Mouse (Mus musculus) kidney, adult 8-10 months (tissue): Measurements from ENCODE around the gene Rassf4.
"Not testable (repeated sequence)": the region's sequence is repeated elsewhere in the genome, so short reads cannot be mapped to it uniquely, and the experiment has no call there.

Experiments used
- DNase-seq, 2 experiments: peaks; one replicate each; pipeline ENCODE4 v3.0.0; 2022

Gene Rassf4

DNA sequence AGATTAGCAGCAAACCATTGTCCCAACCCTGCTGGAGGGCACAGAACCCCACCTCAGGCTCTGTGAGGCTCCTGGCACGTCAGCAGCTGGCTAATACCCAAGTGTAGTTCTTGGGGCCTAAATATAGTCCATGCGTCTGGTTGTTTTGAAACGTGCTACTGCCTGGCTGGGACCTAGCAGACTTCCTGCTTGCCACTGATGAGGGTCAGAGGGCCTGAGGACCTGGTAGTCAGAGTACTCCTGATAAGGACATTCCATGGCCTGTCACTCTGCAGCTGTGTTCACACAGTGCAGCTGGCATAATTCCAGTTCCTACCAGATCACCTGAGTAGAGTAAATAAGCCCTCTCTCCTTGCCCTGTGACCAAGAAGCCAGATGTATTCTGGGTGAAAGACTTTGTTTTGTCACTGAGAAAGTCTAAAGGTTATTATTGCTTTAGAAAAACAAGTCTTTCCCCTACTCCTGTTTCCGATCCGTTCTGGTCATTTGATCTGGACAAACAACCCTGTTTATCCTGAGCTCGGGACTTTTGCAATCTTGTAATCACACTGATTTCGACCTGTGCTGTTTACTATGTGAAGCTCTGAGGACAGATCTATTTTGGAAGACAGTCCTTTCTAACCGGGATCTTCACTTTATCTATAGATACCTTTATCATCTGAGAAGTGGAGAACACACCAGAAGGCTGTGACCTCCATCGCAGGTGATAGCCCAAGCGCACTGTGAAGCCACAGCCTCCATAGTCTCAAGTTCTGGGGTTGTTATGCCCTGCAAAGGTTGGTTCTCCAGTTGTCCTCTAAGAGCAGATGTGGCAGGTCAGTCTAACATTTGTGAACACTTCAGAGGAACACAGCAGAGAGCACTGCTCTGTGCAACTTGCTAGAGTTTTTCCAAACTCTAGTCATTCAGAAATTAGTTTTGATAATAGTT is 38.2 kb downstream of the Rassf4 start:
- DNase-seq = peak; percentile 80 to 86

DNA sequence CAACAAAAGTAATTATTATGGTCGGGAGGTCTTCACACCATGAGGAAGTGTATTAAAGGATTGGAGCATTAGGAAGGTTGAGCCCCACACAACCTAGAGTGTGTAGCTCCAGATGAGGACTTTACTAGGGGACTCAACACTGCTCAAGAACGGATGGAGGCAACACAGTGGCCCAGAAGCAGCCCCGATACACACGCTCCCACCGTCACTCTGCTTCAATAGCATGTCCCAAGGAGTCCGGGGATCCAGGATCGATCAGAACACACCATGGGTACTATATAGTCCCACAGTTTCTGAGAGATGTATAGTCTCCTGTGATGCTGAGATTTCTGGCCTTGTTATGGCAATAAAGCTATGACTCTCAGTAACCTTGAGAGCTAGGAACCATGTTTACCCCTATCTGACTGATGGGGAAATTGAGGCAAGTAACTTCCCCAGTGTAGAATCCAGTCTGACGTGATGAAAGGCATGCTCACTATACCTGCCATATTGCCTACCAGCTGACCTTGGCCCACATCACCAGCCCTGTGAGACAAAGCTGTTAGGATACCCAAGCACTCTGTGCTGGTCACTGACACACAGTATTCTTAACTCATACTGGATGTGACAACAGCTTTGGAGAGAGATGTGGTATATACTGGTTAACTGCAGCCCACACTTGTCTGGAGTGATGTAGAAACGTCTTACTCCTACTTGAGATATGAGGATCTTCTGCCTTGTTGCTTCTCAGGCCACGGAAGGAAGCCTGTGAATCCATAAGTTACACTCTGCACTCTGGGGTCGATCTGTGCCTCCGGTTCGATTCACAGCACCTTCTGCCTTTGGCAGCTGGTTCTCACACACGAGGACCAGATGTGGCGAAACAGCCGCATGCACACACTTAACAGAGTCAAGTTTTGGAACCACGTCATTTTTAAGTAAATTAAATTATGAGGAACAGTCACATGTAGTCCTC is 39.7 kb downstream of the Rassf4 start:
- no peak for DNase-seq

DNA sequence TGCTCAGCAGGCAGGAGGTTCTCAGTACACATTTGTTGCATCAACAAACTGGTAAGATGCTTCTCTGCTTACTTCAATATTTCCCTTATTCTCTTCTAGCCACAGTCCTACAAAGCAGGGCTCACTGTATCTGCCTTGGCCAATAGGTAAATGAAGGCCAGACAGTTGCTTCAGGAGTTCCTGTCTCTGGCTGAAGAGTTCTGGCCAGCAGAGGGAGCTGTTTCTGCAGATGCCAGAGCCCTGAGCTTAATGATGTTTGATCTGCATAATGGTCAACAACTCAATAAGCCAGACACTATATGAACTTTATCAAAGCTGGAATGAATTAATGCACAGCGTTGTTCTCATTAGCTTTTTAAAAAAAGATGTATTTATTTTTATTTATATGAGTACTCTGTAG is 41.6 kb downstream of the Rassf4 start:
- peak; percentile 76 to 91 for DNase-seq

DNA sequence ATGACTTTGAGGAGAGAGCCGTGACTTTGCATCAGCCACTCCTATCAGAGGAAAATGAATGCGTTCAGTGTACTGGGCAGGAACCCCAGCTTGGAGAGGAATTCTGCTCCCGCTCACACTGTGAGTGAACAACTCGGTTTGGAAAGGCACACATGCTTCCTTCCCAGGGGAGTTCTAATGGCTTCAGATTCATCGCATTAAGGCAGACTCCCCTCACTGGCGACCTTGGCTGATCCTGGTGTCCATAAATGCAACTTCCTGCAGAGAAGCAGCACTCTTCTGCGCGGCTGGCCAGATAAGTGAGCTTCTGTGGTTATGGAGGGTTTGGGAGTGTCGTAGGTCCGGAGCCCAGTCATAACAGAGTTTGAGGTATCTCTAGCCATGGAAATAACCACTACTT is 44.0 kb downstream of the Rassf4 start:
- DNase-seq = no peak

DNA sequence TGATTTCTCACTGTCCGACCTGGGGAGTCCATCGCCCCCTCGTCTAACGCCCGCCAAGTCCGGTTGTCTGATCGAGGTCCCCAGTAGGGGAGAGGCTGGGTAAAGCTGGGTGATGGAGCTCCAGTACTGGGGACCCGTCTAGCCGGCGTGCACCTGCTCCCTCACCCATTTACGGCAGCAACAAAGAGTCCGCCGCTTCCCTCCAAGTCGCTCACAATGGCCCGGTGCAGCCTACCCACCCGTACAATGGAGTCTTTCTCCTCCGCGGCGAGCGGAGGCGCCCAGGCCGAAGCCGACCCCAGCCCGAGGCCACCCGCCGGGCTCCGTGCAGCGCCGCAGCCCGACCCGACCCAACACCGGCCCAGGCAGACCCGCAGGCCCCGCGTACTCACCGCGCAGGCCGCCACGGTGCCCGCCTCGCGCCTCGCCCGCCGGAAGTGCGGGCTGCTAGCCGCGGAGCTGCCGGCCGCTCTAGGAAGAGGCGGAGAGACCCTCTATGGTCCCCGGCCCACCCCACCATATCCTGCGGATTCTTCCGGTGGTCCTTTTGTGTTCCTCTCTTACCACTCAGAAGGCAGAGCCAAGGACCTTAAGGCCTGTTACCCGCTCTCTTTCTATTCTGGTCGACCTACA is 45.1 kb downstream of the Rassf4 start, which contains the start of gene Zfp422:
Gene Zfp422, minus strand, starts transcription at position 461 of the 633 bp plus-strand sequence.
- peak in 1 of 2 experiments; percentile 45 for DNase-seq

DNA sequence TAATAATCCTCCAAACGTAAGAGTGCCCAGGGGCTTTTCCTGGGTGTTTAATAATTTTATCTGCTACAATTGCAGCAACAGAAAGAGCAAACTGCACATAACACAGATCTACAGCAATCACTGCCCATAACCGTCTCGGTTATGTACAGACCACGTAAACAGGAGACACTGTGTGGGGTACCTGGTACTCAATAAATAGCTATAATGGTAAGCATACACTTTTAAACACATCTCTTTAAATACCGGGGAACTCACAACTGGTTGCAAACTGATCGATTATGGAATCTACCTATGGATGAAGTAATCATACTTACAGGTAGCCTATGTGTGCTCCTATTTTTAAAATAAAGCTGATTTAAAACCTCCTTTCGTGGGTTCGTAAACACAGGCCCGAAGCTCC is 45.7 kb downstream of the Rassf4 start:
- no peak for DNase-seq

DNA sequence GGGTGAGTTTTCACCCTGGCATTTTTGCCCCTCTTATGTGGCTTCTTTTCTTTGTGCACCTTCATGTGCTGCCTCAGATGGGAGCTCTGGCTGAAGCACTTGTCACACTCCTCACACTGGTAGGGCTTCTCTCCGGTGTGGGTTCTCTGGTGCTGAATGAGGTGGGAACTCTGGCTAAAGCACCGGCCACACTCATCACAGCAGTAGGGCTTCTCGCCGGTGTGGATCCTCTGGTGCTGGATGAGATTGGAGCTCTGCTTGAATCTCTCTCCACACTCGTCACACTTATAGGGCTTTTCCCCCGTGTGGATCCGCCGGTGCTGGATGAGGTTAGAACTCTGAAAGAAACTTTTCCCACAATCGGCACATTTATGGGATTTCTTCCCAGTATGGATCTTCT is 47.3 kb downstream of the Rassf4 start:
- DNase-seq = not testable (repeated sequence)

DNA sequence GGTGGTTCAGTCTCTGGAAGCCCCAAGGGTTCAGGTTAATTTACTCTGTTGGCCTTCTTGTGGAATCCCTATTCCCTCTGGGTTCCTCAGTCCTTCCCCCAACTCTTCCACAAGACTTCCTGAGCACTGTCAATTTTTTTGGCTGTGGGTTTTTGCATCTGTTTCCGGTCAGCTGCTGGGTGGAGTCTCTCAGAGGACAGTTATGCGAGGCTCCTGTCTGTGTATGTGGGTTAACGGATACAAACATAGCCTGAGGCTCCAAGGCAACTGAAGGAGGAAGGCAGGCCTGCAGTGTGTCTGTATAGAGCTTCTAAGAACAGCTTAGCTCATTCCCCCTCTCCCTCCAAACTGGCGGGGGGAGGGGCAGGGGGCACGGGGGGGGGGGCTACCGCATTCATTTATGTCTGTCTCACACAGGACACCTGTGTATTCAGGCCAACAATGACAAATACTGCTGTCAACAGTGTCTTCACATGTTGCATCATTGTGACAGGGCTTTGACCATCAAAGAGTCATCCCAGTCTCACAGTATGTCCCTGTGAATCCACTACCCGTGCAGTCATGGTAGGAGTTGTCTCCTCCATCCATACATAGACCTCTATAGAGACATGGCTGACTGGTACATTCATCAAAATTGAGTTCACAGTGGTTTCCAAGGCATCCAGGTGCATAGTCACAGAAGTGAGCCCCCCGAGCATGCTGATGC is 52.3 kb downstream of the Rassf4 start:
- no peak for DNase-seq

DNA sequence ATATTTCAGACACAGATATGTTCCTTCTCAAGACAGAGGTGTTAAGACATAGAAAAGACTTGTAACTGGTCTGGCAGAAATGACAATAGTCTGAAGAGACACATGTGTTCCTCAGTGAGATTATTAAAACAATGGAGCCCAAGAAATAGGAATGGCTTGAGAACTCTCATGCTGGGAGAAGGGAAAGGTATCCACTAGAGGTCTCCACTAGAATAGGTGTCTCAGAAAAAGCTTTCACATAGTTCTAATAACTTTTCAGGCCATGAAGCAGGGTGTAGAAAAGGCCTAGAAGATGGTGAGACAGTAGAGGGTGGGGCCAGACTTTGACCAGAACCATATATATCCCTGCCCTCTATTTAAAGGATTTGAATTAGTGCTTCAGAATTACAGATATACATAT is 55.7 kb downstream of the Rassf4 start:
- no peak for DNase-seq

DNA sequence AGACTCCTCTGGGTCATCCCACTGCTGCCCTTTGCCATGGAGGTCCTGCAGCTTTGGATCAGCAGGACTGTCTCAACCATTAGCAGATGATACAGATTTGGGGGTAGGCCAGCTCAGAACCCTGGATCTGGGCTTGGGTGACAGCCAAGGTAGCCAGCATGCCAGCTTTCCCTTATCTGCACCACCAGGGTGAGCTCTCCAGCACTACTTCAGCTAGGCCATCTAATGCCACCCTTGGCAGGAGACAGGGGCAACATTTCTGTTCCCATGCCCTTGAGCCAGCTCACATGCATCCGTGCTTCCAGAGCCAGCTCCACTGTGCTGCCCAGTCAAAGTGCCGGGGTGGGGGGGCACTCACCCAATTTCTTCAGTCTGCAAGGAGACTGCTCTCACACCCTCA is 58.0 kb downstream of the Rassf4 start:
- DNase-seq = no peak

DNA sequence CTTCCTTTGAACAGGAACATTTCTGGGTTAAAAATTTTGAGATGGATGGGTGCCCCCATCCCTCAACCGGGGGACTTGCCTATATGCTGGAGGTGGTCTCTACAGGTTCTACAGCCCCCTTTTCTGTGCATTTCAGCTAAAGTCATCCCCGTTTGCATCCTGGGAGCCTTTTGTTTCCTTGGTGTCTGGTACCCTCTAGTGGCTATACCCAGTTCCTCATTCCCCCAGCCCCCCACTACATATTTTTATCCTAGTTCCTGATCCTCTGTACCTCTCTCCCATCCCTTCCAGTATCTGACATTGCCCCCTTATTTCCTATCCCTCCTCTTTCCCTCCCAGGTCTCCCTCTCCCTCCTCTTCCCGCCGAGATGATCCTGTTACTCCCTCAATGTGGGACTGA is 66.5 kb downstream of the Rassf4 start:
- no peak for DNase-seq

DNA sequence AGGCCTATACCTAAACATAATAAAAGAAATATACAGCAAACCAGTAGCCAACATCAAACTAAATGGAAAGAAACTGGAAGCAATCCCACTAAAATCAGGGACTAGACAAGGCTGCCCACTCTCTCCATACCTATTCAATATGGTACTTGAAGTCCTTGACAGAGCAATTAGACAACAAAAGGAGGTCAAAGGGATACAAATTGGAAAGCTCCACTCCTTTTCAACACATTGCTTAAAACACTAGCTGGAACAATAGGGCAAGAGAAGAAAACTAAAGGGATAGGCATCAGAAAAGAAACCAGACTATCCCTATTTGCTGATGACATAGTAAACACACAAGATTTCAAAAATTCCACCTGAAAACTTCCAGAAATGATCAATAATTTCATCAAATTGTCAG is 72.8 kb downstream of the Rassf4 start:
- not testable (repeated sequence) for DNase-seq

DNA sequence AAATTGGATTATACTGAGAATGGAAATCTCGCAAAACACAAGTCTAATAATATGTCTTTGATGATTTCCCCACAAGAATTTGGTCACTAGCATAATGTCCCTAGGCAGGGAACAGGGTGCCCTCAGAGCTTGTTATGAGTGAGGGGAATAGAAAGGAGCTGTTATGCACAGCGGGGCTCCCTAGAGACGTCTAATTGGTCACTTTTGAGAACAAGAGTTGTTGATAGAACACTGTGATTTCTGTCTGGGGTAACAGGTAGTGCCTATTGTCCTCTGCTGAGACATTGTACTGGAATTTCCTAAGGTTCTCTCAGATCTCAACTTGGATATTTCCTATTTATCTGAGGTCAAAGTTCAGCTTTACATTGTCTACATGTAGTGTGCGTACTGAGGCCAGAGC is 89.7 kb downstream of the Rassf4 start, which contains the start of gene Olfr215:
Gene Olfr215, minus strand, starts transcription at position 101 of the 400 bp plus-strand sequence.
- DNase-seq = no peak
